Comparison of ENCODE assay signal across 8 mouse cellular contexts in the genomic region with DNA sequence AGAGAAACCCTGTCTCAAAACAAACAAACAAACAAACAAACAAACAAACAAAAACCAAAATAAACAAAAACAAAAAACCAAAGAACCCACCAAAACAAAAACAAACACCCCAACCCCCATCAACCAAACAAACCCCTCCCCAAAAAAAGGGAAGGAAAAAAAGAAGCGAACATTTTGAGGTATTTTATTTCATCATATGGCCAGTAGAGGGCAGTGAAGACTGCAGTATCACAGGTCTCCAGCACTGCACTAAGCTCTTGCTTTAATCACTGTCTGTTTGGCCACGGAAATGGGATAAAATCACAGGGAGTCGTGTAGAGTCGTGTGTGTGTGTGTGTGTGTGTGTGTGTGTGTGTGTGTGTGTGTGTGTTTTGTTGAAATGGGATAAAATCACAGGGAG. TPM values are rescaled to one million over a fixed set of nuclear protein-coding genes. Genes with fewer than 3 reads are reported as not detected.
A peak's percentile ranks its signal among the peaks of the same experiment; 100 is the strongest.
DNase-seq lines count a peak whose midpoint lies in the region; ATAC-seq and TF ChIP-seq lines count a peak whose summit lies in the region.

No protein-coding gene starts in this region.

- WGBS in forebrain, embryonic 13.5 days, result 2% methylated on average over 4 of the region's 4 CpGs
- 0% methylated on average over 4 of the region's 4 CpGs for WGBS in forebrain, embryonic 16.5 days
- WGBS in lung, embryonic 14.5 days, result 3% methylated on average over 4 of the region's 4 CpGs
- WGBS in heart, embryonic 11.5 days (ENCODE audit: insufficient replicate concordance), result 9% methylated on average over 4 of the region's 4 CpGs

- H3K27me3 ChIP-seq in forebrain, embryonic 13.5 days, result no peaks in the 10 kb centered on the region
- H3K27me3 ChIP-seq in forebrain, embryonic 16.5 days (replicated peaks; ENCODE audit: control insufficient read depth, insufficient read depth, low read length), result no peaks in the 10 kb centered on the region
- H3K27me3 ChIP-seq in lung, embryonic 14.5 days (ENCODE audit: insufficient read depth, low read length), result no peaks in the 10 kb centered on the region
- H3K27me3 ChIP-seq in heart, embryonic 11.5 days (ENCODE audit: control insufficient read depth, insufficient read depth, low read length), result no peaks in the 10 kb centered on the region

- H3K4me1 ChIP-seq in forebrain, embryonic 13.5 days, result no peaks in the 10 kb centered on the region
- H3K4me1 ChIP-seq in forebrain, embryonic 16.5 days (replicated peaks; ENCODE audit: control insufficient read depth, insufficient read depth, low read length), result no peaks in the 10 kb centered on the region
- no peaks in the 10 kb centered on the region for H3K4me1 ChIP-seq in lung, embryonic 14.5 days (ENCODE audit: insufficient read depth)
- H3K4me1 ChIP-seq in heart, embryonic 11.5 days (ENCODE audit: control insufficient read depth, insufficient read depth, low read length), result no peaks in the 10 kb centered on the region

- ATAC-seq in forebrain, embryonic 13.5 days, result peak; percentile 52; the same call in 1 of the 2 replicates
- no peak for ATAC-seq in forebrain, embryonic 16.5 days
- no peak for ATAC-seq in lung, embryonic 14.5 days (ENCODE audit: insufficient read depth)
- no peak for ATAC-seq in heart, embryonic 11.5 days (replicated peaks; ENCODE audit: insufficient number of reproducible peaks, low FRiP score, low TSS enrichment)

- no peak overlapping the region for H3K9ac ChIP-seq in forebrain, embryonic 13.5 days
- H3K9ac ChIP-seq in forebrain, embryonic 16.5 days (replicated peaks; ENCODE audit: low read depth, low read length), result no peak overlapping the region
- no peak overlapping the region for H3K9ac ChIP-seq in lung, embryonic 14.5 days
- H3K9ac ChIP-seq in heart, embryonic 11.5 days (ENCODE audit: low read depth, low read length), result no peak overlapping the region

- H3K4me3 ChIP-seq in forebrain, embryonic 13.5 days, result no peak overlapping the region
- no peak overlapping the region for H3K4me3 ChIP-seq in forebrain, embryonic 16.5 days (replicated peaks; ENCODE audit: low read length)
- no peak overlapping the region for H3K4me3 ChIP-seq in lung, embryonic 14.5 days (ENCODE audit: low read depth, low read length)
- no peak overlapping the region for H3K4me3 ChIP-seq in heart, embryonic 11.5 days (ENCODE audit: low read depth, low read length)

- H3K36me3 ChIP-seq in forebrain, embryonic 13.5 days (ENCODE audit: poor library complexity, severe bottlenecking), result no peaks in the 10 kb centered on the region
- no peaks in the 10 kb centered on the region for H3K36me3 ChIP-seq in forebrain, embryonic 16.5 days (ENCODE audit: control insufficient read depth, insufficient read depth)
- no peaks in the 10 kb centered on the region for H3K36me3 ChIP-seq in lung, embryonic 14.5 days (ENCODE audit: insufficient read depth)
- peaks cover under 1% of the 10 kb centered on the region; the same call in 1 of the 2 replicates for H3K36me3 ChIP-seq in heart, embryonic 11.5 days (ENCODE audit: control insufficient read depth, insufficient read depth, low read length)

- no peak overlapping the region for H3K27ac ChIP-seq in forebrain, embryonic 13.5 days
- H3K27ac ChIP-seq in forebrain, embryonic 16.5 days (ENCODE audit: low read length), result no peak overlapping the region
- no peak overlapping the region for H3K27ac ChIP-seq in lung, embryonic 14.5 days (ENCODE audit: low read depth)
- no peak overlapping the region for H3K27ac ChIP-seq in heart, embryonic 11.5 days (ENCODE audit: low read depth, low read length)

- no peaks in the 10 kb centered on the region for H3K9me3 ChIP-seq in forebrain, embryonic 13.5 days (replicated peaks)
- H3K9me3 ChIP-seq in forebrain, embryonic 16.5 days (ENCODE audit: control insufficient read depth, low read length), result no peaks in the 10 kb centered on the region
- no peaks in the 10 kb centered on the region for H3K9me3 ChIP-seq in lung, embryonic 14.5 days (ENCODE audit: low read depth, low read length)
- H3K9me3 ChIP-seq in heart, embryonic 11.5 days (replicated peaks; ENCODE audit: control insufficient read depth, low read length), result no peaks in the 10 kb centered on the region

- peak; percentile 76 for TF ChIP-seq CTCF in lung, embryonic 14.5 days (IDR thresholded peaks at IDR 0.05; ENCODE audit: low read depth)

- no peak overlapping the region for H3K4me2 ChIP-seq in forebrain, embryonic 13.5 days
- H3K4me2 ChIP-seq in forebrain, embryonic 16.5 days (ENCODE audit: low read length), result no peak overlapping the region
- no peak overlapping the region for H3K4me2 ChIP-seq in lung, embryonic 14.5 days
- no peak overlapping the region for H3K4me2 ChIP-seq in heart, embryonic 11.5 days

- DNase-seq in lung, embryonic 14.5 days, result peak; percentile 89
- no peak for DNase-seq in lung, adult 18-20 months
- peak; percentile 61 for DNase-seq in adipocyte (ENCODE audit: low spot score)
- DNase-seq in lung, postnatal 14 days, result peak; percentile 15
- DNase-seq in ovary, postnatal 10 days (ENCODE audit: low spot score), result no peak

RNA-seq across cellular contexts. Expression of a gene that starts 4.6 kb away (rescaled TPM):
- 6.0 and 7.3 TPM in 2 replicates for polyA plus RNA-seq in forebrain, embryonic 13.5 days (2015; fragmentation: Nextera tagmentation; extraction: Ambion mirVana)
- 4.3 and 5.6 TPM in 2 replicates for polyA plus RNA-seq in forebrain, embryonic 16.5 days (2015; fragmentation: Nextera tagmentation; extraction: Ambion mirVana)
- 11.6 and 12.6 TPM in 2 replicates for polyA plus RNA-seq in lung, embryonic 14.5 days (2014; fragmentation: Nextera tagmentation; extraction: Ambion mirVana)
- 5.1 and 5.9 TPM in 2 replicates for polyA plus RNA-seq in heart, embryonic 11.5 days (2014; fragmentation: Nextera tagmentation; extraction: Ambion mirVana)

Comparison
In these comparisons a context has a peak if more than half of its experiments do, and no peak if none do; other contexts are left out.
1. DNase-seq: peak in lung, embryonic 14.5 days (single experiment), adipocyte (single experiment) and lung, postnatal 14 days (single experiment); none in lung, adult 18-20 months (0 of 2) and ovary, postnatal 10 days (single experiment).